Mouse (Mus musculus): ENCODE measurements around the gene Bclaf3. TPM values are rescaled to one million over a fixed set of nuclear protein-coding genes. Genes with fewer than 3 reads are reported as not detected.

The Bclaf3 gene
- polyA plus RNA-seq, 1 experiment, result 13.5 TPM

GRCm38 (mm10) chrX:159626907-159627587 is 100.6 kb downstream of the Bclaf3 start, which contains the start of gene Sh3kbp1:
Gene Sh3kbp1 (plus strand): TSS chrX:159627272.
- DNase-seq (ENCODE audit: low spot score), result peak; percentile 39

GRCm38 (mm10) chrX:159627588-159628566 is 101.4 kb downstream of the Bclaf3 start:
- no peak for DNase-seq (ENCODE audit: low spot score)

- DNase-seq (ENCODE audit: low spot score), result no peak
Measured at GRCm38 (mm10) chrX:159628629-159629028, 102.1 kb downstream of the Bclaf3 start.

GRCm38 (mm10) chrX:159629203-159629602 is 102.7 kb downstream of the Bclaf3 start:
- DNase-seq (ENCODE audit: low spot score), result no peak

- no peak for DNase-seq (ENCODE audit: low spot score)
Measured at GRCm38 (mm10) chrX:159638500-159639227, 112.2 kb downstream of the Bclaf3 start.

- no peak for DNase-seq (ENCODE audit: low spot score)
Measured at GRCm38 (mm10) chrX:159639991-159640390, 113.5 kb downstream of the Bclaf3 start.

Other genes starting within 250 kb of the Bclaf3 start
- gene Eif1ax, start 154.5 kb upstream of the Bclaf3 start, polyA plus RNA-seq (2012; rRNA removed), result 44.5 and 61.5 TPM in 2 replicates
- 0.21 and 0.28 TPM in 2 replicates for gene Map7d2, start 112.1 kb upstream of the Bclaf3 start, polyA plus RNA-seq (2012; rRNA removed)
- gene Sh3kbp1, start 100.6 kb downstream of the Bclaf3 start, polyA plus RNA-seq (2012; rRNA removed), result 44.2 and 45.0 TPM in 2 replicates

All from urinary bladder, adult 2 months (tissue).